Mouse (Mus musculus): ENCODE results near the gene 4930402F06Rik.

4930402F06Rik gene

GRCm38 (mm10) chr2:35397096-35397495 lies at the start of gene 4930402F06Rik:
Gene 4930402F06Rik (minus strand): TSS chr2:35397175.
- in situ Hi-C loops (cut with MseI, MboI) = no loop called here

- in situ Hi-C loops (cut with MseI, MboI) = no loop called here
Observed at GRCm38 (mm10) chr2:35446300-35446699, 49.3 kb upstream of the 4930402F06Rik start.

GRCm38 (mm10) chr2:35445610-35446009 lies 48.6 kb upstream of the 4930402F06Rik start:
- in situ Hi-C loops (cut with MseI, MboI) = no loop called here

GRCm38 (mm10) chr2:35444764-35445262 lies 47.8 kb upstream of the 4930402F06Rik start:
- in situ Hi-C loops (cut with MseI, MboI) = no loop called here

GRCm38 (mm10) chr2:35443981-35444763 lies 47.2 kb upstream of the 4930402F06Rik start:
- in situ Hi-C loops (cut with MseI, MboI) = no loop called here

- in situ Hi-C loops (cut with MseI, MboI) = no loop called here
Observed at GRCm38 (mm10) chr2:35443325-35443724, 46.4 kb upstream of the 4930402F06Rik start.

- in situ Hi-C loops (cut with MseI, MboI) = no loop called here
Observed at GRCm38 (mm10) chr2:35442079-35442478, 45.1 kb upstream of the 4930402F06Rik start.

GRCm38 (mm10) chr2:35441419-35441818 lies 44.4 kb upstream of the 4930402F06Rik start:
- in situ Hi-C loops (cut with MseI, MboI) = no loop called here

GRCm38 (mm10) chr2:35440480-35440879 lies 43.5 kb upstream of the 4930402F06Rik start:
- in situ Hi-C loops (cut with MseI, MboI) = no loop called here

- in situ Hi-C loops (cut with MseI, MboI) = no loop called here
Observed at GRCm38 (mm10) chr2:35437796-35438195, 40.8 kb upstream of the 4930402F06Rik start.

- in situ Hi-C loops (cut with MseI, MboI) = no loop called here
Observed at GRCm38 (mm10) chr2:35434576-35435123, 37.7 kb upstream of the 4930402F06Rik start.

GRCm38 (mm10) chr2:35433428-35433827 lies 36.5 kb upstream of the 4930402F06Rik start:
- in situ Hi-C loops (cut with MseI, MboI) = no loop called here

- in situ Hi-C loops (cut with MseI, MboI) = no loop called here
Observed at GRCm38 (mm10) chr2:35432472-35432871, 35.5 kb upstream of the 4930402F06Rik start.

- in situ Hi-C loops (cut with MseI, MboI) = no loop called here
Observed at GRCm38 (mm10) chr2:35432011-35432410, 35.0 kb upstream of the 4930402F06Rik start.

- in situ Hi-C loops (cut with MseI, MboI) = no loop called here
Observed at GRCm38 (mm10) chr2:35430806-35431205, 33.8 kb upstream of the 4930402F06Rik start.

GRCm38 (mm10) chr2:35428615-35429300 lies 31.8 kb upstream of the 4930402F06Rik start:
- in situ Hi-C loops (cut with MseI, MboI) = no loop called here

GRCm38 (mm10) chr2:35427559-35427958 lies 30.6 kb upstream of the 4930402F06Rik start:
- in situ Hi-C loops (cut with MseI, MboI) = no loop called here

- in situ Hi-C loops (cut with MseI, MboI) = no loop called here
Observed at GRCm38 (mm10) chr2:35423711-35424339, 26.9 kb upstream of the 4930402F06Rik start.

GRCm38 (mm10) chr2:35422384-35422783 lies 25.4 kb upstream of the 4930402F06Rik start:
- in situ Hi-C loops (cut with MseI, MboI) = no loop called here

- in situ Hi-C loops (cut with MseI, MboI) = no loop called here
Observed at GRCm38 (mm10) chr2:35420681-35421080, 23.7 kb upstream of the 4930402F06Rik start.

GRCm38 (mm10) chr2:35419671-35420070 lies 22.7 kb upstream of the 4930402F06Rik start:
- in situ Hi-C loops (cut with MseI, MboI) = no loop called here

- in situ Hi-C loops (cut with MseI, MboI) = no loop called here
Observed at GRCm38 (mm10) chr2:35419243-35419642, 22.3 kb upstream of the 4930402F06Rik start.

Measured in mouse trophoblast stem cell (cell line).